Mouse (Mus musculus) hematopoietic multipotent progenitor cell, adult 10-12 weeks (in vitro differentiated cells): ENCODE measurements around the gene Tas2r144. TPM values are rescaled to one million over a fixed set of nuclear protein-coding genes. Genes with fewer than 3 reads are reported as not detected.

Experiments
- polyA plus RNA-seq: library from polyadenylated mRNA; stranded (reverse); fragments of >175 nt; gene quantifications from 2 replicates; pipeline ENCODE4 v1.2.3, GENCODE M21; 2012; ENCODE audit warnings: low replicate concordance

Tas2r144 gene
- polyA plus RNA-seq = not detected in 2 replicates

GRCm38 (mm10) chr6:42215028-42215427 lies at the start of gene Tas2r144:
Gene Tas2r144, plus strand, starts transcription at chr6:42215328.

GRCm38 (mm10) chr6:42245711-42246353 lies 30.7 kb downstream of the Tas2r144 start, which contains the start of gene Gstk1:
Gene Gstk1, plus strand, starts transcription at chr6:42245935.

GRCm38 (mm10) chr6:42261524-42262170 lies 46.5 kb downstream of the Tas2r144 start, which contains the start of gene Tmem139:
Gene Tmem139, plus strand, starts transcription at chr6:42261970.

GRCm38 (mm10) chr6:42264626-42265312 lies 49.6 kb downstream of the Tas2r144 start, which contains the start of gene Casp2:
Gene Casp2, plus strand, starts transcription at chr6:42264985.

Other genes with a start within 250 kb of the Tas2r144 start
- gene Sval3, start 247.2 kb upstream of the Tas2r144 start, polyA plus RNA-seq = not detected in 2 replicates
- not detected in 2 replicates for gene Sva, start 176.9 kb upstream of the Tas2r144 start, polyA plus RNA-seq
- gene Tas2r139, start 74.4 kb upstream of the Tas2r144 start, polyA plus RNA-seq = not detected in 2 replicates
- 1.2 and 1.4 TPM in 2 replicates for gene Gstk1, start 30.6 kb downstream of the Tas2r144 start, polyA plus RNA-seq
- gene Tmem139, start 46.6 kb downstream of the Tas2r144 start, polyA plus RNA-seq = not detected in 2 replicates
- 6.6 and 6.8 TPM in 2 replicates for gene Casp2, start 49.7 kb downstream of the Tas2r144 start, polyA plus RNA-seq
- gene Clcn1, start 71.4 kb downstream of the Tas2r144 start, polyA plus RNA-seq = 0.17 TPM in 1 of 2 replicates, not detected in the other
- 0.03 and 0.10 TPM in 2 replicates for gene Fam131b, start 109.3 kb downstream of the Tas2r144 start, polyA plus RNA-seq
- gene Zyx, start 134.3 kb downstream of the Tas2r144 start, polyA plus RNA-seq = 993 and 3,641 TPM in 2 replicates
- 0.04 TPM in 1 of 2 replicates, not detected in the other for gene Epha1, start 157.9 kb downstream of the Tas2r144 start, polyA plus RNA-seq
- not detected in 2 replicates for gene Tas2r143, start 184.9 kb downstream of the Tas2r144 start, polyA plus RNA-seq
- gene Tas2r135, start 190.1 kb downstream of the Tas2r144 start, polyA plus RNA-seq = not detected in 2 replicates
- gene Tas2r126, start 219.2 kb downstream of the Tas2r144 start, polyA plus RNA-seq = not detected in 2 replicates
- not detected in 2 replicates for gene Olfr458, start 249.9 kb downstream of the Tas2r144 start, polyA plus RNA-seq